Mouse (Mus musculus): ENCODE measurements around the gene Gm17387.

GRCm38 (mm10) chr7:141026097-141026739 is 2.7 kb upstream of the Gm17387 start:
- TF ChIP-seq CTCF (IDR thresholded peaks at IDR 0.05; ENCODE audit: insufficient read depth, low read depth, low read length) (no peak), POLR2A (IDR thresholded peaks at IDR 0.05; ENCODE audit: insufficient read depth, low read depth, low read length) (no peak)

Data from olfactory bulb, adult 2 months (tissue).